Comparison of ENCODE assay signal across 12 mouse cellular contexts in genomic region chr6:115909052-115909451, GRCm38 (mm10). TPM values are rescaled to one million over a fixed set of nuclear protein-coding genes. Genes with fewer than 3 reads are reported as not detected.
DNase-seq lines count a peak whose midpoint lies in the region; ATAC-seq and TF ChIP-seq lines count a peak whose summit lies in the region.
"Had no signal": no experiment of that assay in that cellular context is flagged by ENCODE, and none has a peak within 500 bp of the region (broad histone marks: within the 10 kb centered on the region; RNA-seq: fewer than 3 reads in every experiment).

No protein-coding gene starts in this region.

- no peak for DNase-seq in kidney, adult 2 months
- DNase-seq in stomach, postnatal 0 days (ENCODE audit: low spot score): no peak
- peak; percentile 67 for DNase-seq in splenic B cell, adult 2 months (ENCODE audit: low read depth, low spot score)
- DNase-seq in kidney, postnatal 25 days: no peak
- DNase-seq: cerebellum, adult 9-11 months had no signal

- no peaks in the 10 kb centered on the region for H3K9me3 ChIP-seq in forebrain, embryonic 15.5 days
- H3K9me3 ChIP-seq in forebrain, embryonic 13.5 days (replicated peaks): no peaks in the 10 kb centered on the region
- no peaks in the 10 kb centered on the region for H3K9me3 ChIP-seq in kidney, embryonic 14.5 days (ENCODE audit: control insufficient read depth, low read length)
- no peaks in the 10 kb centered on the region for H3K9me3 ChIP-seq in stomach, embryonic 15.5 days
- H3K9me3 ChIP-seq in stomach, postnatal 0 days (ENCODE audit: control insufficient read depth, low read length): no peaks in the 10 kb centered on the region
- H3K9me3 ChIP-seq: hindbrain, embryonic 12.5 days had no signal

- no peak overlapping the region for H3K4me3 ChIP-seq in forebrain, embryonic 15.5 days
- no peak overlapping the region for H3K4me3 ChIP-seq in forebrain, embryonic 13.5 days
- H3K4me3 ChIP-seq in kidney, adult 2 months (ENCODE audit: insufficient read depth, low read depth, low read length): no peak overlapping the region
- no peak overlapping the region for H3K4me3 ChIP-seq in kidney, embryonic 14.5 days (ENCODE audit: low read length)
- no peak overlapping the region for H3K4me3 ChIP-seq in stomach, embryonic 15.5 days (replicated peaks)
- H3K4me3 ChIP-seq in stomach, postnatal 0 days (ENCODE audit: low read depth, low read length): no peak overlapping the region
- H3K4me3 ChIP-seq: hindbrain, embryonic 12.5 days; layer of hippocampus, adult 2 months had no signal

- peak overlapping the region; percentile 55 for H3K27ac ChIP-seq in forebrain, embryonic 15.5 days (replicated peaks)
- H3K27ac ChIP-seq in forebrain, embryonic 13.5 days: no peak overlapping the region
- H3K27ac ChIP-seq in kidney, adult 2 months (ENCODE audit: insufficient read depth, low read depth, low read length): peak overlapping the region; percentile 18
- no peak overlapping the region for H3K27ac ChIP-seq in kidney, embryonic 14.5 days (ENCODE audit: low read depth, low read length)
- H3K27ac ChIP-seq in stomach, embryonic 15.5 days: peak overlapping the region; percentile 48
- H3K27ac ChIP-seq in stomach, postnatal 0 days (replicated peaks): no peak overlapping the region
- H3K27ac ChIP-seq: hindbrain, embryonic 12.5 days; layer of hippocampus, adult 2 months had no signal

- no peak for TF ChIP-seq CTCF in kidney, adult 2 months (conservative IDR thresholded peaks at IDR 0.05; ENCODE audit: insufficient read depth, insufficient read length, low read depth, low read length)
- TF ChIP-seq CTCF in stomach, postnatal 0 days (IDR thresholded peaks at IDR 0.05; ENCODE audit: low read depth): no peak

- no peak for TF ChIP-seq POLR2A in kidney, adult 2 months (IDR thresholded peaks at IDR 0.05; ENCODE audit: low read depth, low read length)

- H3K27me3 ChIP-seq in forebrain, embryonic 15.5 days: no peaks in the 10 kb centered on the region
- H3K27me3 ChIP-seq in forebrain, embryonic 13.5 days: no peaks in the 10 kb centered on the region
- no peaks in the 10 kb centered on the region for H3K27me3 ChIP-seq in kidney, adult 2 months (replicated peaks; ENCODE audit: control insufficient read depth, insufficient read depth, low read length)
- H3K27me3 ChIP-seq in kidney, embryonic 14.5 days (ENCODE audit: control insufficient read depth, insufficient read depth, low read length): no peaks in the 10 kb centered on the region
- H3K27me3 ChIP-seq in stomach, embryonic 15.5 days (replicated peaks): no peaks in the 10 kb centered on the region
- no peaks in the 10 kb centered on the region for H3K27me3 ChIP-seq in stomach, postnatal 0 days (ENCODE audit: control insufficient read depth, insufficient read depth, low read length)
- H3K27me3 ChIP-seq in splenic B cell, adult 2 months (ENCODE audit: control insufficient read depth, insufficient read depth, low read length, poor library complexity, severe bottlenecking): no peaks in the 10 kb centered on the region
- H3K27me3 ChIP-seq: hindbrain, embryonic 12.5 days had no signal

- H3K4me1 ChIP-seq in forebrain, embryonic 15.5 days: peaks cover 21% of the 10 kb centered on the region
- peaks cover 22% of the 10 kb centered on the region for H3K4me1 ChIP-seq in forebrain, embryonic 13.5 days
- H3K4me1 ChIP-seq in kidney, adult 2 months (ENCODE audit: control insufficient read depth, insufficient read depth, low read length): no peaks in the 10 kb centered on the region
- H3K4me1 ChIP-seq in kidney, embryonic 14.5 days (ENCODE audit: control insufficient read depth, insufficient read depth, low read length): peaks cover 18% of the 10 kb centered on the region
- H3K4me1 ChIP-seq in stomach, embryonic 15.5 days: no peaks in the 10 kb centered on the region
- H3K4me1 ChIP-seq in stomach, postnatal 0 days (replicated peaks; ENCODE audit: control insufficient read depth, insufficient read depth): no peaks in the 10 kb centered on the region

- no peak for TF ChIP-seq EP300 in stomach, postnatal 0 days (optimal IDR thresholded peaks at IDR 0.05)

- no peak overlapping the region for H3K4me2 ChIP-seq in forebrain, embryonic 15.5 days (replicated peaks)
- H3K4me2 ChIP-seq in forebrain, embryonic 13.5 days: no peak overlapping the region
- no peak overlapping the region for H3K4me2 ChIP-seq in kidney, embryonic 14.5 days (replicated peaks; ENCODE audit: low read depth, low read length)
- H3K4me2 ChIP-seq in stomach, embryonic 15.5 days: no peak overlapping the region
- H3K4me2 ChIP-seq in stomach, postnatal 0 days (replicated peaks; ENCODE audit: low read depth): no peak overlapping the region
- H3K4me2 ChIP-seq: hindbrain, embryonic 12.5 days had no signal

- no peak for ATAC-seq in forebrain, embryonic 15.5 days (replicated peaks)
- no peak for ATAC-seq in forebrain, embryonic 13.5 days
- no peak for ATAC-seq in kidney, embryonic 14.5 days (ENCODE audit: low FRiP score, low TSS enrichment)
- no peak for ATAC-seq in stomach, embryonic 15.5 days (ENCODE audit: insufficient read depth, low FRiP score, low read depth)
- ATAC-seq in stomach, postnatal 0 days (ENCODE audit: low FRiP score, low TSS enrichment): no peak

- H3K36me3 ChIP-seq in forebrain, embryonic 15.5 days: peaks cover 3% of the 10 kb centered on the region; the same call in 1 of the 2 replicates
- peaks cover 33% of the 10 kb centered on the region for H3K36me3 ChIP-seq in forebrain, embryonic 13.5 days (ENCODE audit: poor library complexity, severe bottlenecking)
- H3K36me3 ChIP-seq in kidney, adult 2 months (ENCODE audit: control insufficient read depth, insufficient read depth, low read length): no peaks in the 10 kb centered on the region
- peaks cover 6% of the 10 kb centered on the region; the same call in 1 of the 2 replicates for H3K36me3 ChIP-seq in kidney, embryonic 14.5 days (ENCODE audit: control insufficient read depth, insufficient read depth, low read length)
- peaks cover 9% of the 10 kb centered on the region; the same call in 1 of the 2 replicates for H3K36me3 ChIP-seq in stomach, embryonic 15.5 days
- H3K36me3 ChIP-seq in stomach, postnatal 0 days (ENCODE audit: control insufficient read depth, insufficient read depth, low read length): 0 out of 2 replicates have a peak, but pooled peaks cover 2% of the 10 kb centered on the region
- no peaks in the 10 kb centered on the region for H3K36me3 ChIP-seq in splenic B cell, adult 2 months (ENCODE audit: control insufficient read depth, insufficient read depth, low read length, poor library complexity, severe bottlenecking)

- 56% methylated on average over 3 of the region's 3 CpGs for WGBS in forebrain, embryonic 15.5 days
- WGBS in forebrain, embryonic 13.5 days: 70% methylated on average over 3 of the region's 3 CpGs
- 86% methylated on average over 3 of the region's 3 CpGs for WGBS in kidney, adult 2 months
- WGBS in kidney, embryonic 14.5 days: 58% methylated on average over 3 of the region's 3 CpGs
- 70% methylated on average over 3 of the region's 3 CpGs for WGBS in stomach, embryonic 15.5 days
- WGBS in stomach, postnatal 0 days: 78% methylated on average over 3 of the region's 3 CpGs

- no peak overlapping the region for H3K9ac ChIP-seq in forebrain, embryonic 15.5 days (replicated peaks)
- H3K9ac ChIP-seq in forebrain, embryonic 13.5 days: no peak overlapping the region
- no peak overlapping the region for H3K9ac ChIP-seq in kidney, embryonic 14.5 days (ENCODE audit: low read depth, low read length)
- H3K9ac ChIP-seq in stomach, embryonic 15.5 days: no peak overlapping the region
- H3K9ac ChIP-seq in stomach, postnatal 0 days (ENCODE audit: low read length): no peak overlapping the region
- H3K9ac ChIP-seq: hindbrain, embryonic 12.5 days had no signal

RNA-seq across cellular contexts. Expression of gene Rho, which starts 22.5 kb away (rescaled TPM):
- polyA plus RNA-seq in forebrain, embryonic 15.5 days (2015; fragmentation: Nextera tagmentation; extraction: Ambion mirVana): 0.09 and 0.19 TPM in 2 replicates
- 0.10 and 0.17 TPM in 2 replicates for polyA plus RNA-seq in forebrain, embryonic 13.5 days (2015; fragmentation: Nextera tagmentation; extraction: Ambion mirVana)
- 0.66 and 0.96 TPM in 2 replicates for polyA plus RNA-seq in kidney, adult 2 months (2012; rRNA removed)
- 0.06 TPM in 1 of 2 replicates, not detected in the other for polyA plus RNA-seq in kidney, embryonic 14.5 days (2014; fragmentation: Nextera tagmentation; extraction: Ambion mirVana)
- polyA plus RNA-seq in stomach, embryonic 15.5 days (2015; fragmentation: Nextera tagmentation; extraction: Ambion mirVana): 0.15 and 0.31 TPM in 2 replicates
- polyA plus RNA-seq in stomach, postnatal 0 days (2015; fragmentation: Nextera tagmentation; extraction: Ambion mirVana): 0.10 TPM in 2 replicates

RNA-seq across cellular contexts. Expression of gene H1foo, which starts 35.7 kb away (rescaled TPM):
- polyA plus RNA-seq in forebrain, embryonic 15.5 days (2015; fragmentation: Nextera tagmentation; extraction: Ambion mirVana): not detected in 2 replicates
- not detected in 2 replicates for polyA plus RNA-seq in forebrain, embryonic 13.5 days (2015; fragmentation: Nextera tagmentation; extraction: Ambion mirVana)
- polyA plus RNA-seq in kidney, adult 2 months (2012; rRNA removed): not detected in 2 replicates
- not detected in 2 replicates for polyA plus RNA-seq in kidney, embryonic 14.5 days (2014; fragmentation: Nextera tagmentation; extraction: Ambion mirVana)
- not detected in 2 replicates for polyA plus RNA-seq in stomach, embryonic 15.5 days (2015; fragmentation: Nextera tagmentation; extraction: Ambion mirVana)
- not detected in 2 replicates for polyA plus RNA-seq in stomach, postnatal 0 days (2015; fragmentation: Nextera tagmentation; extraction: Ambion mirVana)
- polyA plus RNA-seq: hindbrain, embryonic 12.5 days; limb, embryonic 11.5 days had no signal

RNA-seq across cellular contexts. Expression of gene Ift122, which starts 55.8 kb away (rescaled TPM):
- polyA plus RNA-seq in forebrain, embryonic 15.5 days (2015; fragmentation: Nextera tagmentation; extraction: Ambion mirVana): 28.2 and 29.4 TPM in 2 replicates
- 26.1 and 28.4 TPM in 2 replicates for polyA plus RNA-seq in forebrain, embryonic 13.5 days (2015; fragmentation: Nextera tagmentation; extraction: Ambion mirVana)
- polyA plus RNA-seq in kidney, adult 2 months (2012; rRNA removed): 29.2 and 33.1 TPM in 2 replicates
- polyA plus RNA-seq in kidney, embryonic 14.5 days (2014; fragmentation: Nextera tagmentation; extraction: Ambion mirVana): 19.0 and 33.3 TPM in 2 replicates
- polyA plus RNA-seq in stomach, embryonic 15.5 days (2015; fragmentation: Nextera tagmentation; extraction: Ambion mirVana): 18.8 and 18.9 TPM in 2 replicates
- 4.9 and 5.3 TPM in 2 replicates for polyA plus RNA-seq in stomach, postnatal 0 days (2015; fragmentation: Nextera tagmentation; extraction: Ambion mirVana)

RNA-seq across cellular contexts. Expression of gene Mbd4, which starts 55.9 kb away (rescaled TPM):
- 15.5 and 16.3 TPM in 2 replicates for polyA plus RNA-seq in forebrain, embryonic 15.5 days (2015; fragmentation: Nextera tagmentation; extraction: Ambion mirVana)
- polyA plus RNA-seq in forebrain, embryonic 13.5 days (2015; fragmentation: Nextera tagmentation; extraction: Ambion mirVana): 20.4 and 21.3 TPM in 2 replicates
- 1.6 and 1.9 TPM in 2 replicates for polyA plus RNA-seq in kidney, adult 2 months (2012; rRNA removed)
- polyA plus RNA-seq in kidney, embryonic 14.5 days (2014; fragmentation: Nextera tagmentation; extraction: Ambion mirVana): 14.3 and 20.9 TPM in 2 replicates
- polyA plus RNA-seq in stomach, embryonic 15.5 days (2015; fragmentation: Nextera tagmentation; extraction: Ambion mirVana): 15.4 and 19.4 TPM in 2 replicates
- 4.1 and 4.8 TPM in 2 replicates for polyA plus RNA-seq in stomach, postnatal 0 days (2015; fragmentation: Nextera tagmentation; extraction: Ambion mirVana)

Comparison
In these comparisons a context has a peak if more than half of its experiments do, and no peak if none do; other contexts are left out.
1. H3K27ac ChIP-seq: peak in forebrain, embryonic 15.5 days (single experiment), kidney, adult 2 months (single experiment) and stomach, embryonic 15.5 days (single experiment); none in forebrain, embryonic 13.5 days (single experiment), kidney, embryonic 14.5 days (single experiment) and stomach, postnatal 0 days (single experiment).